In genomic region chr19:42166130-42166529, GRCm38 (mm10) we compare ENCODE assay signal across 8 mouse cellular contexts. TPM values are rescaled to one million over a fixed set of nuclear protein-coding genes. Genes with fewer than 3 reads are reported as not detected.
A peak's percentile ranks its signal among the peaks of the same experiment; 100 is the strongest.
DNase-seq lines count a peak whose midpoint lies in the region; ATAC-seq lines count a peak whose summit lies in the region.

No protein-coding gene starts in this region.

- peak; percentile 62 for ATAC-seq in frontal cortex, adult (ENCODE audit: low TSS enrichment)
- ATAC-seq in hindbrain, embryonic 14.5 days (ENCODE audit: low FRiP score) = no peak

- no peaks in the 10 kb centered on the region for H3K36me3 ChIP-seq in hindbrain, embryonic 14.5 days (replicated peaks; ENCODE audit: control insufficient read depth, insufficient read depth)

- peak overlapping the region; percentile 17 for H3K4me2 ChIP-seq in hindbrain, embryonic 14.5 days (replicated peaks)

- H3K4me3 ChIP-seq in hindbrain, embryonic 14.5 days (replicated peaks; ENCODE audit: low read length) = no peak overlapping the region

- H3K27me3 ChIP-seq in hindbrain, embryonic 14.5 days (ENCODE audit: control insufficient read depth, insufficient read depth, low read length) = 0 out of 2 replicates have a peak, but pooled peaks cover 6% of the 10 kb centered on the region

- no peak overlapping the region; the same call in 1 of the 2 replicates for H3K9ac ChIP-seq in hindbrain, embryonic 14.5 days

- DNase-seq in MN1 (ENCODE audit: low spot score) = peak; percentile 76
- peak; percentile 90 for DNase-seq in cerebellum, adult 9-10 months
- DNase-seq in hindbrain, embryonic 14.5 days (ENCODE audit: low spot score) = peak; percentile 91
- DNase-seq in layer of hippocampus, postnatal 14 days (ENCODE audit: low spot score in 2 of 2) = peak; percentile 82 to 87
- DNase-seq in lung, postnatal 14 days = peak; percentile 96
- DNase-seq in retina, adult 2 months (ENCODE audit: low read depth, low spot score) = peak; percentile 61
- peak; percentile 89 for DNase-seq in thymus, postnatal 14 days

- WGBS in hindbrain, embryonic 14.5 days = 3% methylated on average over 12 of the region's 12 CpGs

- no peaks in the 10 kb centered on the region for H3K9me3 ChIP-seq in hindbrain, embryonic 14.5 days (ENCODE audit: control insufficient read depth, low read length)

- no peak overlapping the region for H3K27ac ChIP-seq in hindbrain, embryonic 14.5 days

- H3K4me1 ChIP-seq in hindbrain, embryonic 14.5 days (replicated peaks; ENCODE audit: control insufficient read depth, insufficient read depth, low read length) = peaks cover 2% of the 10 kb centered on the region

RNA-seq across cellular contexts. Expression of gene Zfyve27, which starts 2.4 kb away (rescaled TPM):
- 35.1 and 35.7 TPM in 2 replicates for polyA plus RNA-seq in hindbrain, embryonic 14.5 days (2014; fragmentation: Nextera tagmentation; extraction: Ambion mirVana)
- 10 to 100 TPM; 95.0 to 99.2 TPM for total RNA-seq in layer of hippocampus, postnatal 14 days (2021)

RNA-seq across cellular contexts. Expression of gene Marveld1, which starts 18.9 kb away (rescaled TPM):
- 2.7 and 3.2 TPM in 2 replicates for polyA plus RNA-seq in hindbrain, embryonic 14.5 days (2014; fragmentation: Nextera tagmentation; extraction: Ambion mirVana)
- total RNA-seq in layer of hippocampus, postnatal 14 days (2021) = 1 to 10 TPM; 9.2 TPM

RNA-seq across cellular contexts. Expression of gene Sfrp5, which starts 35.9 kb away (rescaled TPM):
- 2.8 and 2.9 TPM in 2 replicates for polyA plus RNA-seq in hindbrain, embryonic 14.5 days (2014; fragmentation: Nextera tagmentation; extraction: Ambion mirVana)
- 1 to 10 TPM in 1 of 2 experiments, under 1 TPM in 1; 0.26 to 1.7 TPM for total RNA-seq in layer of hippocampus, postnatal 14 days (2021)

RNA-seq across cellular contexts. Expression of gene Avpi1, which starts 37.3 kb away (rescaled TPM):
- polyA plus RNA-seq in hindbrain, embryonic 14.5 days (2014; fragmentation: Nextera tagmentation; extraction: Ambion mirVana) = 7.9 and 10.3 TPM in 2 replicates
- total RNA-seq in layer of hippocampus, postnatal 14 days (2021) = 10 to 100 TPM; 18.6 to 19.2 TPM
